Mouse (Mus musculus): ENCODE measurements around the gene Xrcc3.

- TF ChIP-seq CTCF (conservative IDR thresholded peaks at IDR 0.05 in 1 of 2, IDR thresholded peaks at IDR 0.05 in 1 of 2; ENCODE audit: low read depth in 2 of 2, low read length in 2 of 2) (no peak), ZC3H11A (IDR thresholded peaks at IDR 0.05; ENCODE audit: low read depth, low read length) (no peak), NELFE (IDR thresholded peaks at IDR 0.05; ENCODE audit: low read depth, low read length) (no peak), MXI1 (IDR thresholded peaks at IDR 0.05; ENCODE audit: low read depth, low read length) (no peak), TCF12 (IDR thresholded peaks at IDR 0.05; ENCODE audit: low read depth, low read length) (peak; percentile 61; the same call in 1 of the 2 replicates), KAT2A (IDR thresholded peaks at IDR 0.05; ENCODE audit: insufficient replicate concordance, low read length) (no peak), POLR2A (IDR thresholded peaks at IDR 0.05; ENCODE audit: low read depth, low read length) (no peak)
Observed at GRCm38 (mm10) chr12:111768322-111768928, 45.2 kb downstream of the Xrcc3 start.

Measured in CH12.LX (cell line).